Mouse (Mus musculus): ENCODE measurements at regions not wholly inside any gene's neighbourhood (a gene's known extent, or its start where the extent isn't known, plus 50 kb on each side); places are given as distances from the start of the nearest gene placed in this dataset.

- H3K27me3 ChIP-seq = no peaks in the 10 kb centered on the region
- H3K27ac ChIP-seq = no peak overlapping the region
- H3K36me3 ChIP-seq (ENCODE audit: poor library complexity, severe bottlenecking) = no peaks in the 10 kb centered on the region
- 84% methylated on average over 3 of the region's 3 CpGs for WGBS
- no peak overlapping the region for H3K4me3 ChIP-seq
- no peak overlapping the region for H3K4me2 ChIP-seq
- no peaks in the 10 kb centered on the region for H3K9me3 ChIP-seq (replicated peaks)
- no peaks in the 10 kb centered on the region for H3K4me1 ChIP-seq
- no peak for ATAC-seq
- no peak overlapping the region for H3K9ac ChIP-seq
Measured at GRCm38 (mm10) chr11:24401151-24401550, 323.3 kb downstream of the Bcl11a start.

- no peaks in the 10 kb centered on the region for H3K9me3 ChIP-seq (replicated peaks)
- H3K4me2 ChIP-seq = no peak overlapping the region
- H3K36me3 ChIP-seq (ENCODE audit: poor library complexity, severe bottlenecking) = no peaks in the 10 kb centered on the region
- 75% methylated on average over 3 of the region's 3 CpGs for WGBS
- H3K27me3 ChIP-seq = no peaks in the 10 kb centered on the region
- H3K4me1 ChIP-seq = no peaks in the 10 kb centered on the region
- H3K27ac ChIP-seq = no peak overlapping the region
- no peak for ATAC-seq
- no peak overlapping the region for H3K4me3 ChIP-seq
- H3K9ac ChIP-seq = no peak overlapping the region
Measured at GRCm38 (mm10) chr11:24402127-24402526, 324.3 kb downstream of the Bcl11a start.

GRCm38 (mm10) chr11:24414804-24415203, 336.9 kb downstream of the Bcl11a start:
- Histone ChIP-seq H3K27ac (no peak overlapping the region), H3K4me2 (no peak overlapping the region), H3K9me3 (replicated peaks) (no peaks in the 10 kb centered on the region; the same call in 1 of the 2 replicates), H3K9ac (no peak overlapping the region), H3K4me1 (no peaks in the 10 kb centered on the region), H3K36me3 (ENCODE audit: poor library complexity, severe bottlenecking) (no peaks in the 10 kb centered on the region), H3K4me3 (no peak overlapping the region), H3K27me3 (no peaks in the 10 kb centered on the region)
- ATAC-seq = no peak

- H3K4me1 ChIP-seq = peaks cover 5% of the 10 kb centered on the region
- no peak overlapping the region for H3K9ac ChIP-seq
- H3K27me3 ChIP-seq = no peaks in the 10 kb centered on the region
- H3K9me3 ChIP-seq (replicated peaks) = no peaks in the 10 kb centered on the region; the same call in 1 of the 2 replicates
- H3K27ac ChIP-seq = no peak overlapping the region
- ATAC-seq = no peak
- no peak overlapping the region for H3K4me2 ChIP-seq
- H3K36me3 ChIP-seq (ENCODE audit: poor library complexity, severe bottlenecking) = no peaks in the 10 kb centered on the region
- WGBS = 76% methylated on average over 10 of the region's 10 CpGs
- no peak overlapping the region for H3K4me3 ChIP-seq
Measured at GRCm38 (mm10) chr11:24422066-24422775, 344.4 kb downstream of the Bcl11a start.

GRCm38 (mm10) chr11:24423278-24423677, 345.4 kb downstream of the Bcl11a start:
- WGBS = 91% methylated on average over 6 of the region's 6 CpGs
- H3K4me1 ChIP-seq = peaks cover 16% of the 10 kb centered on the region
- H3K9ac ChIP-seq = no peak overlapping the region
- H3K9me3 ChIP-seq (replicated peaks) = no peaks in the 10 kb centered on the region
- H3K36me3 ChIP-seq (ENCODE audit: poor library complexity, severe bottlenecking) = no peaks in the 10 kb centered on the region
- H3K4me2 ChIP-seq = no peak overlapping the region
- no peak for ATAC-seq
- H3K4me3 ChIP-seq = no peak overlapping the region
- no peaks in the 10 kb centered on the region for H3K27me3 ChIP-seq
- no peak overlapping the region for H3K27ac ChIP-seq

- 4% methylated on average over 5 of the region's 5 CpGs for WGBS
- ATAC-seq = peak; percentile 85
Measured at GRCm38 (mm10) chr11:24426995-24427883, 349.4 kb downstream of the Bcl11a start.

GRCm38 (mm10) chr11:24448608-24449007, 370.8 kb downstream of the Bcl11a start:
- Histone ChIP-seq H3K36me3 (ENCODE audit: poor library complexity, severe bottlenecking) (no peaks in the 10 kb centered on the region), H3K27me3 (no peaks in the 10 kb centered on the region), H3K9ac (no peak overlapping the region), H3K4me2 (no peak overlapping the region), H3K27ac (no peak overlapping the region), H3K4me1 (peaks cover 19% of the 10 kb centered on the region), H3K9me3 (replicated peaks) (no peaks in the 10 kb centered on the region), H3K4me3 (no peak overlapping the region)
- ATAC-seq = no peak
- 96% methylated on average over 1 of the region's 1 CpGs for WGBS

More at GRCm38 (mm10) chr11:24426995-24427883, 349.4 kb downstream of the Bcl11a start:
- Histone ChIP-seq H3K4me2 (no peak overlapping the region), H3K27me3 (no peaks in the 10 kb centered on the region), H3K4me1 (peaks cover 17% of the 10 kb centered on the region), H3K9me3 (replicated peaks) (no peaks in the 10 kb centered on the region), H3K9ac (no peak overlapping the region), H3K36me3 (ENCODE audit: poor library complexity, severe bottlenecking) (no peaks in the 10 kb centered on the region), H3K4me3 (no peak overlapping the region), H3K27ac (no peak overlapping the region)

GRCm38 (mm10) chr11:24452267-24452666, 374.4 kb downstream of the Bcl11a start:
- peak overlapping the region; percentile 44 for H3K4me2 ChIP-seq
- no peaks in the 10 kb centered on the region for H3K36me3 ChIP-seq (ENCODE audit: poor library complexity, severe bottlenecking)
- no peak overlapping the region; the same call in 1 of the 2 replicates for H3K9ac ChIP-seq
- H3K4me1 ChIP-seq = peaks cover 19% of the 10 kb centered on the region
- 3% methylated on average over 7 of the region's 7 CpGs for WGBS
- peak; percentile 97 for ATAC-seq
- H3K27ac ChIP-seq = peak overlapping the region; percentile 51; the same call in 1 of the 2 replicates
- no peaks in the 10 kb centered on the region for H3K27me3 ChIP-seq
- H3K9me3 ChIP-seq (replicated peaks) = no peaks in the 10 kb centered on the region
- H3K4me3 ChIP-seq = no peak overlapping the region

- no peaks in the 10 kb centered on the region for H3K27me3 ChIP-seq
- no peak for ATAC-seq
- H3K9ac ChIP-seq = no peak overlapping the region
- no peaks in the 10 kb centered on the region for H3K4me1 ChIP-seq
- WGBS = 87% methylated on average over 4 of the region's 4 CpGs
- no peak overlapping the region for H3K27ac ChIP-seq
- H3K4me3 ChIP-seq = no peak overlapping the region
- H3K9me3 ChIP-seq (replicated peaks) = no peaks in the 10 kb centered on the region
- H3K4me2 ChIP-seq = no peak overlapping the region
- H3K36me3 ChIP-seq (ENCODE audit: poor library complexity, severe bottlenecking) = no peaks in the 10 kb centered on the region
Measured at GRCm38 (mm10) chr11:24464642-24465041, 386.8 kb downstream of the Bcl11a start.

GRCm38 (mm10) chr11:24467458-24467857, 389.6 kb downstream of the Bcl11a start:
- Histone ChIP-seq H3K9ac (no peak overlapping the region), H3K36me3 (ENCODE audit: poor library complexity, severe bottlenecking) (no peaks in the 10 kb centered on the region), H3K4me1 (no peaks in the 10 kb centered on the region), H3K27me3 (no peaks in the 10 kb centered on the region), H3K9me3 (replicated peaks) (no peaks in the 10 kb centered on the region), H3K4me2 (no peak overlapping the region), H3K4me3 (no peak overlapping the region), H3K27ac (no peak overlapping the region)
- 92% methylated on average over 8 of the region's 8 CpGs for WGBS
- no peak for ATAC-seq

- no peak for ATAC-seq
- Histone ChIP-seq H3K36me3 (ENCODE audit: poor library complexity, severe bottlenecking) (no peaks in the 10 kb centered on the region), H3K27me3 (no peaks in the 10 kb centered on the region), H3K4me2 (no peak overlapping the region), H3K4me1 (no peaks in the 10 kb centered on the region), H3K4me3 (no peak overlapping the region), H3K27ac (no peak overlapping the region), H3K9ac (no peak overlapping the region), H3K9me3 (replicated peaks) (no peaks in the 10 kb centered on the region)
Measured at GRCm38 (mm10) chr11:24470469-24470868, 392.6 kb downstream of the Bcl11a start.

- ATAC-seq = no peak
- no peak overlapping the region for H3K27ac ChIP-seq
Measured at GRCm38 (mm10) chr11:24472617-24473367, 394.9 kb downstream of the Bcl11a start.

More at GRCm38 (mm10) chr11:24472617-24473367, 394.9 kb downstream of the Bcl11a start:
- Histone ChIP-seq H3K36me3 (ENCODE audit: poor library complexity, severe bottlenecking) (no peaks in the 10 kb centered on the region), H3K9me3 (replicated peaks) (no peaks in the 10 kb centered on the region), H3K4me2 (no peak overlapping the region), H3K4me3 (no peak overlapping the region), H3K4me1 (no peaks in the 10 kb centered on the region), H3K27me3 (no peaks in the 10 kb centered on the region), H3K9ac (no peak overlapping the region)
- 84% methylated on average over 8 of the region's 8 CpGs for WGBS
